Comparison of ENCODE assay signal across 28 mouse cellular contexts in genomic region chr2:79136619-79137458, GRCm38 (mm10).
"Had no signal": no experiment of that assay in that cellular context is flagged by ENCODE, and none has a peak within 500 bp of the region (broad histone marks: within the 10 kb centered on the region; RNA-seq: fewer than 3 reads in every experiment).

No protein-coding gene starts in this region.

- H3K4me2 ChIP-seq: embryonic facial prominence, embryonic 12.5 days; embryonic facial prominence, embryonic 13.5 days; embryonic facial prominence, embryonic 15.5 days; forebrain, embryonic 12.5 days; forebrain, embryonic 13.5 days; forebrain, embryonic 15.5 days had no signal

- H3K4me1 ChIP-seq: embryonic facial prominence, embryonic 12.5 days; embryonic facial prominence, embryonic 13.5 days; embryonic facial prominence, embryonic 15.5 days; forebrain, embryonic 13.5 days; forebrain, embryonic 15.5 days had no signal

- H3K27ac ChIP-seq: embryonic facial prominence, embryonic 10.5 days; embryonic facial prominence, embryonic 12.5 days; embryonic facial prominence, embryonic 13.5 days; embryonic facial prominence, embryonic 15.5 days; forebrain, embryonic 10.5 days; forebrain, embryonic 12.5 days; forebrain, embryonic 13.5 days; forebrain, embryonic 15.5 days; gastrocnemius, adult 2 months; heart, adult 2 months had no signal

- H3K9ac ChIP-seq: embryonic facial prominence, embryonic 12.5 days; embryonic facial prominence, embryonic 13.5 days; embryonic facial prominence, embryonic 15.5 days; forebrain, embryonic 12.5 days; forebrain, embryonic 13.5 days; forebrain, embryonic 15.5 days; forebrain, postnatal 0 days had no signal

- ATAC-seq: forebrain, embryonic 13.5 days; forebrain, embryonic 14.5 days; forebrain, embryonic 15.5 days; forebrain, embryonic 16.5 days; forebrain, postnatal 0 days had no signal

- H3K9me3 ChIP-seq: embryonic facial prominence, embryonic 10.5 days; embryonic facial prominence, embryonic 12.5 days; embryonic facial prominence, embryonic 13.5 days; embryonic facial prominence, embryonic 15.5 days; forebrain, embryonic 10.5 days; forebrain, embryonic 12.5 days; forebrain, embryonic 13.5 days; forebrain, embryonic 15.5 days had no signal

- DNase-seq: cerebellum, adult 8-10 months; cerebellum, adult 9-10 months; cerebellum, adult 9-11 months; cerebellum, postnatal 10 days; cerebellum, postnatal 14 days; cerebellum, postnatal 25 days; cerebellum, postnatal 36 days; embryo, embryonic 11 days; forebrain, postnatal 0 days; gastrocnemius, adult 2 months; gastrocnemius, postnatal 10 days; gastrocnemius, postnatal 14 days; gastrocnemius, postnatal 25 days; gastrocnemius, postnatal 36 days; heart, adult 11 months; heart, adult 18-20 months; heart, adult 2 months had no signal

- H3K4me3 ChIP-seq: embryonic facial prominence, embryonic 10.5 days; embryonic facial prominence, embryonic 12.5 days; embryonic facial prominence, embryonic 13.5 days; embryonic facial prominence, embryonic 15.5 days; erythroblast, embryonic 14.5 days; forebrain, embryonic 10.5 days; forebrain, embryonic 12.5 days; forebrain, embryonic 13.5 days; forebrain, embryonic 15.5 days; gastrocnemius, adult 2 months; heart, adult 2 months had no signal

- H3K36me3 ChIP-seq: embryonic facial prominence, embryonic 10.5 days; embryonic facial prominence, embryonic 12.5 days; embryonic facial prominence, embryonic 13.5 days; embryonic facial prominence, embryonic 15.5 days; forebrain, embryonic 10.5 days; forebrain, embryonic 12.5 days; forebrain, embryonic 15.5 days had no signal

- H3K27me3 ChIP-seq: embryonic facial prominence, embryonic 12.5 days; embryonic facial prominence, embryonic 13.5 days; embryonic facial prominence, embryonic 15.5 days; forebrain, embryonic 12.5 days; forebrain, embryonic 13.5 days; forebrain, embryonic 15.5 days had no signal
